Mouse (Mus musculus): ENCODE measurements around the gene Cep131.

Gene Cep131

GRCm38 (mm10) chr11:120019542-120020440 lies 66.8 kb downstream of the Cep131 start:
- DNase-seq, result no peak

- DNase-seq, result no peak
Observed at GRCm38 (mm10) chr11:120017011-120017410, 69.6 kb downstream of the Cep131 start.

DNA sequence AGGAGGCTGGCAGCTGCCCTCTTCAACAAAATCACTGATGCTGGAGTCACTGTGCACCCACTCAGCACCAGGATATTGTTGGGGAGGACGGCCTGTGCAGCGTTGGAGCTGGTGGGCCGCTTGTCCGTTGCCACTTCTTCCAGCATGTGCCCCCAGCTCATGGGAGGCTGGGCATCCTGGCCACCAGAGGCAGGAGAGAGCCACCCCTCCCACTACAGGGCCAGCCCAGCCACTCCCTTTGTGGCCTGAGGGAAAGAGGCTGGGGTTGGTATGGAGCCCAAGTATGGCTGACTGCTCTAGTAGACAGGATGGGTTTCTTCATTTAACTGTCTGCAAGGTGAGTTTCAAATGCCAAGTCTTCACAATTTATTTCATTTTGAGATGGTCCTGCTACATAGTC lies 71.9 kb downstream of the Cep131 start:
- DNase-seq, result no peak
